Mouse (Mus musculus): Measurements from ENCODE around the gene Zfp454.
A peak's percentile ranks its signal among the peaks of the same experiment; 100 is the strongest.

Gene Zfp454

DNA sequence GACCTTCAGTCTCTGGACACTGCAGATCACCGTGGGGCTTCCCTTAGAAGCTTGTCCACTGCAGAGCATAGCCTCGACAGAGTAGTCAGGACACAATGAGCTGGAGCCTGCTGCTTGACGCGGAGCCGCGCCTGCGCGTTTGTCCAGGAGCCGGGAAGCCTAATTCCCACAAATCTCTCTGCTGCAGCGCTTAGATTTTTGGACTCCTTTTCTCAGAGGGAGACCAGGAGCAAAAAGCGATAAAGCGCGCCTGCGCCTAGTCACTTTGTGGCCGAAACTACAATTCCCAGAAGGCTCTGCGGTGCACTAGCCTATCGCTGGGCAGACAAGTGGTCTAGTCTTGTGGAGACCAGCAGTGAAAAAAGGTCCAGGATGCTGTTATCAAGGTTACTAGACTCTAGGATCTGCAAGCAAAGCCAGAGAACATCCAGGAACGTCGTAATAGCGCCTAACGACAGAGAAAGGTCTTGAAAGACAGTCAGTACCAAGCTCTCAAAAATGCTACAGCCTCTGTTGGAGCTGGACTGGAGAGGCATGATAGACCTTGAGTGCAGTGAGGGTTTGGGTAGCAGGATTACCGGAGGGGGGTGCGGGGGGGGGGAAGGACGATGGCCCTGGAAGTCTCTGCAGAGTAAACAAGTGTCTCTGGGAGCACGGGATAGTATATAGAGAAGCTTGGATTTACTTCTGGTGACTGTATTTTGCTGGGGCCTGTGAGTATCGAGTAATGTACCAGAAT is at the start of gene Zfp454:
Gene Zfp454, minus strand, starts transcription at position 262 of the 739 bp plus-strand sequence.
- DNase-seq (ENCODE audit: low spot score), result peak; percentile 30

- no peak for DNase-seq (ENCODE audit: low spot score)
Observed at GRCm38 (mm10) chr11:50932040-50932439, 44.6 kb upstream of the Zfp454 start.

GRCm38 (mm10) chr11:50931451-50931866 is 44.0 kb upstream of the Zfp454 start, which contains the start of gene Zfp354b:
Gene Zfp354b (minus strand): TSS chr11:50931633.
- DNase-seq (ENCODE audit: low spot score), result peak; percentile 30

GRCm38 (mm10) chr11:50931021-50931420 is 43.6 kb upstream of the Zfp454 start:
- DNase-seq (ENCODE audit: low spot score), result no peak

GRCm38 (mm10) chr11:50930469-50931014 is 43.1 kb upstream of the Zfp454 start:
- DNase-seq (ENCODE audit: low spot score), result no peak

- peak; percentile 50 for DNase-seq (ENCODE audit: low spot score)
Observed at GRCm38 (mm10) chr11:50915671-50916320, 28.3 kb upstream of the Zfp454 start, which contains the start of gene Zfp2. Gene Zfp2 (minus strand): TSS chr11:50916165.

GRCm38 (mm10) chr11:50914461-50914860 is 27.0 kb upstream of the Zfp454 start:
- DNase-seq (ENCODE audit: low spot score), result no peak

- no peak for DNase-seq (ENCODE audit: low spot score)
Observed at GRCm38 (mm10) chr11:50913301-50913700, 25.9 kb upstream of the Zfp454 start.

- no peak for DNase-seq (ENCODE audit: low spot score)
Observed at GRCm38 (mm10) chr11:50908136-50908535, 20.7 kb upstream of the Zfp454 start.

DNA sequence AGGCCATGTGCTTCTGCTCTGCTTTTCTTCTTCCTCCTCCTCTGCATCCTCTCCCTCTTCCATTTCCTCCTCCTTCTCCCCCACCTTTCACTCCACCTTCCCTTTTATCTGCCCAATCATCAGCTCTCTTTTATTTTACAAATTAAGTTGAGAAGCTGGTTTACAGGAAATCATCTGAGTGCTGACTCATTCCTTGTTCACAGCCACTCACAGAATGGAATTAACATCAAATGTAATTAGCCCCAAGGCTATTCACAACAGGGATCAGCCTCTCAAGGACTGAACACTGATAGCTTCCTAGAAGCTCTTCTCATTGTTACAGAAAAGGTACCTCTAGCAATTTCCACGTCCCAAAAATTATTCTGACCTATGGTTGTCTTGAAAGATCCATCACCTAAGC is 9.9 kb upstream of the Zfp454 start:
- DNase-seq (ENCODE audit: low spot score), result no peak

DNA sequence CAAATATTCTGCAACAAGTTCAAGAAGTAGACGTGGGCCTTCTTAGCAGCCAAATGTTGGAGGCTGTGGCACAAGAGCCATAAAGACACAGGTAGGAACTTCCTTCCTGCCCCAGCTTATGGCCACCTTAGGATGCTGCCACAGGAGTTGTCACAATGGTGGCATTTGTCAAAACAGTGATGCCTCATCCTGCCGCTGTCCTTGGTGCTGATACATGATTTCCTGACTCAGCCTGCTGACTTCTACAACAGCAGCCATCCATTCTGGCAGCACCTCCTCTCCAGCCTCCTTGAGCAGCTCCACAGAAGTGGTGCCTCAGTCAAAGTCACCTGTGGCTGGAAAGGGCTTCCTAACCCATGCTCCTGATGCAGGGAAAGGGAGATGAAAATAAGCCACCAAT is 5.0 kb upstream of the Zfp454 start:
- DNase-seq (ENCODE audit: low spot score), result no peak

GRCm38 (mm10) chr11:50886933-50887293 is 538 bp downstream of the Zfp454 start:
- no peak for DNase-seq (ENCODE audit: low spot score)

DNA sequence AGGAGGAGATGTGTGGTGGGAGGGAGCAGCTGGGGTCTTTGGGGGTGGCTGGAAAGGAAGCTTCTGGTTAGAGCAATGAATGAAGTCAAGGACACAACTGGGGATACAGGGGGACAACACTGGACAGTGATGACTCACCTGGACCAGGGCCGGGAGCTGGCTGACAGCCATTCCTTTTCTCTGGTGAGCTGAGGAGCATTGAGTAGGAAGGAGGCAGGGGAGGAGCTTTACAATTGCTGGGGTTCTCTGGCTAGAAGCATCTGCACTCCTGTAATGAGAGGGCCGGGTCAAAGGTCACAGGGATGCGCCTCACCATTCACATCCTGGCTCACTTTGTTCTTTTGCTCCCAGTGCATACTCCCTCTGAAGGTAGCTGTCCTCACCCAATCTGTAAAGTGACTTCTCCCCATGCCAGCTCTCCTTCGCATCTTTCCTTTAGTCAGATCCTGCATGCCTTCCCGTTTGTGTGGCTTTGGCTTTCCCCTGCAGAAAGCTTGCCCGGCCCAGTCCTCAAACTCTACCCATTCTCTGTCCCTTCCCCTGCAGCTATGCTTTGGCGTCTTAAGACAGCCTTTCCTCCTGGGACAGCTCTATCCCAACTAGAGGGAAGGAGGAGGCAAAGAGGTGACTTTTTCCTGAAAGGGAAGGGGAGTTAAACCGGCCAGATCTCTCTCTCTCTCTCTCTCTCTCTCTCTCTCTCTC is 1.1 kb downstream of the Zfp454 start:
- DNase-seq (ENCODE audit: low spot score), result no peak

- no peak for DNase-seq (ENCODE audit: low spot score)
Observed at GRCm38 (mm10) chr11:50883756-50884155, 3.7 kb downstream of the Zfp454 start.

- DNase-seq (ENCODE audit: low spot score), result no peak
Observed at GRCm38 (mm10) chr11:50878641-50879040, 8.8 kb downstream of the Zfp454 start.

- no peak for DNase-seq (ENCODE audit: low spot score)
Observed at GRCm38 (mm10) chr11:50850989-50851601, 36.4 kb downstream of the Zfp454 start.

GRCm38 (mm10) chr11:50850177-50850735 is 37.2 kb downstream of the Zfp454 start, which contains the start of gene Grm6:
Gene Grm6 (plus strand): TSS chr11:50850685.
- no peak for DNase-seq (ENCODE audit: low spot score)

DNA sequence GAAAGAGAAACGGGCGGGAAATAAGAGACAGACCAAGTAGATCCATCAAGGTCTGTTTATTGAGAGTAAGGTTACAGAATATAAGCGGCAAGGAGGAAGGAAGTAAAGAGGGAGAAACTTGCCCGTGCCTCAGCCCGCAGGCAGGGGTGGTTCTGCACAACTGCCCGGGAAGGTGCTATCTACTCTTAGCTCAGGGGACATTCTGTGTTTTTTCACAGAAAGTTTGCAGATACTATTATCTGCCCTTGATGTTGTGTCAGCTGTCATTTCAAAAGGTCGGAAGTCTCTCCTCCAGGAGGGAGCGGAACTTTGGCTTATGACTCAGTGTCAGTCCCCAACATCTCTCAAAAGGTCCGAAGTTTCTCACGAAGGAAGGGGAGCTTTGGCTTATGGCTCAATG is 38.1 kb downstream of the Zfp454 start:
- DNase-seq (ENCODE audit: low spot score), result no peak

GRCm38 (mm10) chr11:50848520-50849137 is 38.8 kb downstream of the Zfp454 start:
- DNase-seq (ENCODE audit: low spot score), result no peak

DNA sequence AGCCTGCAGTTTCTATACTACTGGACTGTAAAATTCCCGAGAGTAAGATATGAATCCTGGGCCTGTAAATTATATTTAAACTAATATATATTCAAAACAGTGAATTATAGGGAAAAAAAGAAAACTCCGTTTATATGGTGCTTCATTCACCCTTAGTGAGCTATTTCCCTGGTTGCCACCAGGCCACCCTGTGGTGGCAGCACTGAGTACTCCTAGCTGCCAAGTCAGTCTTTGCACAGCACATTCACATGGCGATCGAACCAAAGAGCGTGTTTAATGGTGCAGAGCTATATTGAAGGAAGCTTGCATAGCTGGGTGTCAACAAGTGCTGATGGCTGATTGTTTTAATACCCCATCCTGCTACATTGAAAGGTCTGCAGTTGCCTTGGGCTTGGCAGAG is 40.4 kb downstream of the Zfp454 start:
- DNase-seq (ENCODE audit: low spot score), result no peak

DNA sequence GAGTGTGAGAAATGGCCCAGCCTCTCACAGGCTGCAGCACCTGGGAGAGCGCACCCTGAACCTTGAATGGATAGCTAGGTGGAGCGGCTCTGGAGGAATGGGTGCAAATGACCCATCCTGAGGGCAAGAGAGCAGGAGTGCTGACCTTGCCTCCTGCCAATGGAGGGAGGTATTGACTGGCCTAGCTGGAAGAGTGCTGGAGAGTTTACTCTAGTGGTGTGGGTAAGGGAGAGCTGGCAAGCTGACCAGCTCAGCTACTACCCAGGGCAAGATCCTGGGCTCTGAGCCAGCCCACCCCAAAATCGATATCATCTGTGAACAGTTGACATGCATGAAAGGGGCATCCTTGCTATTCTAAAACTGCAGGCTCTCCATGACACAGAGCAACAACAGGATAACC is 41.5 kb downstream of the Zfp454 start:
- DNase-seq (ENCODE audit: low spot score), result no peak

Data from urinary bladder, postnatal 10 days (tissue).